Mouse (Mus musculus) ES-E14 (cell line): ENCODE results near the gene Polr2c.

Experiments
- CHD2 ChIP-seq: IDR thresholded peaks from 2 replicates; pipeline ENCODE4 v1.6.1; 2014; ENCODE audit warnings: mild to moderate bottlenecking, low read depth, low read length, inconsistent platforms
- HCFC1 ChIP-seq: IDR thresholded peaks from 2 replicates; pipeline ENCODE4 v1.6.1; 2012; ENCODE audit warnings: low read length, inconsistent platforms, borderline replicate concordance; ENCODE audit not compliant: insufficient read depth
- ZC3H11A ChIP-seq: IDR thresholded peaks from 2 replicates; pipeline ENCODE4 v1.6.1; 2012; ENCODE audit warnings: low read depth, mild to moderate bottlenecking, inconsistent platforms, low read length, borderline replicate concordance

DNA sequence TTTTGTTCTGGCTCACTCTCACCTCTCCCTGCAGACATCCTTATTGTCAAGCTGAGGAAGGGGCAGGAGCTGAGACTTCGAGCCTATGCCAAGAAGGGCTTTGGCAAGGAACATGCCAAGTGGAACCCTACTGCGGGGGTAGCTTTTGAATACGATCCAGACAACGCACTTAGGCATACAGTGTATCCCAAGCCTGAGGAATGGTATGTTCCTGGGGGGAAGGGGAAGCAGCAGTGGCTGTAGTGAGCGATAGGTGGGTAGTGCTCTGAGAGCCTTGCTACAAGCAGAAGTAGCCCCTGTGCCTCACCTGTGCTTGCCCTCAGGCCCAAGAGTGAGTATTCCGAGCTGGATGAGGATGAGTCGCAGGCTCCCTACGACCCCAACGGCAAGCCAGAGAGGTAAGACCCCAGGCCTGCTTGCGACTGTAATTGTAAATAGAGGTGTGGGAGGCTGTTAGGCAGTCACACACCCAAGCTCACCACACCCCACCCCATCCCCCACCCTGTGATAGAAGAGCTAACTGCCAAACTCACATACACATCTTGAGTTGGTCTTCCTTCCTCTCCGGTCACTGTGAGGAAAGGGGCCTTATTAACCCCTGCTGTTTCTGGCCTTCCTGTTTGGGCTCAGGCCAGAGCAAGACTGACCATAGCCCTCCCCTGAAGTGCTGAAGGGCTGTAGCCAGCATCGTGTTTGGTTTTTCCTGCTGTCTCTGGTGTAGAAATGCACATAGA is 5.4 kb downstream of the Polr2c start:
- TF ChIP-seq HCFC1: no peak
- TF ChIP-seq CHD2: no peak
- TF ChIP-seq ZC3H11A: no peak
